Mouse (Mus musculus): ENCODE measurements around the gene Scgb2b24. TPM values are rescaled to one million over a fixed set of nuclear protein-coding genes. Genes with fewer than 3 reads are reported as not detected.

The Scgb2b24 gene
- not detected in 2 replicates for polyA plus RNA-seq (2012; rRNA removed)

GRCm38 (mm10) chr7:33739212-33739611 lies at the start of gene Scgb2b24:
Scgb2b24 (minus strand) TSS chr7:33739312.

GRCm38 (mm10) chr7:33743499-33743898 lies 4.4 kb upstream of the Scgb2b24 start, which contains the start of gene Scgb1b24:
Scgb1b24 (plus strand) TSS chr7:33743799.

Other genes starting within 250 kb of the Scgb2b24 start
- gene Scgb2b21, start 218.9 kb downstream of the Scgb2b24 start, polyA plus RNA-seq (2012; rRNA removed), result not detected in 2 replicates
- gene Scgb1b24, start 4.5 kb upstream of the Scgb2b24 start, polyA plus RNA-seq (2012; rRNA removed), result not detected in 2 replicates
- not detected in 2 replicates for gene Scgb2b26, start 205.7 kb upstream of the Scgb2b24 start, polyA plus RNA-seq (2012; rRNA removed)

Measured in central nervous system, embryonic 18 days (tissue).